In the genomic region with DNA sequence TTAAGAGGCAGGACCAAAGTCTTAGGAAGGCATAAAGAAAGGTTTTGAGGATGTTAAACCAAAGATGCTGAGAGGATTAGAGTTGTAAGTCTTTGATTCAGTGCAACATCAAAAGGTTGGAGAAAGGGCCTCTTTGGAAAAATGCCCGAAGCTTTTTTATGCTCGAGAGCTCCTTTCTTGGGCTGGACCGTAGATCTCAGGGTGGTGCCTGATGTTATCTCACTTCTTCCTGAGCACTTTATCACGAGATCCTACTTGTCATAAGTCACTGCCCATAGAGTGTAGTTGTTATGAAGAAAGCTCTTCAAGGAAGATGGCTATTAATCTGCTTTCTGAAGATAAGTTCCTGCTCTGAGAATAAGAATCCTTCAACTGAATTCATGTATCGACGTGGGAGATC, we compare ENCODE assay signal across 29 mouse cellular contexts.
DNase-seq lines count a peak whose midpoint lies in the region; ATAC-seq and TF ChIP-seq lines count a peak whose summit lies in the region.
"Had no signal": no experiment of that assay in that cellular context is flagged by ENCODE, and none has a peak within 500 bp of the region (broad histone marks: within the 10 kb centered on the region; RNA-seq: fewer than 3 reads in every experiment).

No protein-coding gene starts in this region.

- WGBS in kidney, adult 2 months, result 63% methylated on average over 6 of the region's 6 CpGs
- 61% methylated on average over 6 of the region's 6 CpGs for WGBS in kidney, embryonic 15.5 days
- WGBS in lung, postnatal 0 days, result 34% methylated on average over 6 of the region's 6 CpGs

- peak; percentile 72 for TF ChIP-seq EP300 in lung, postnatal 0 days (IDR thresholded peaks at IDR 0.05)

- no peak overlapping the region for H3K27ac ChIP-seq in kidney, adult 2 months (ENCODE audit: insufficient read depth, low read depth, low read length)
- no peak overlapping the region for H3K27ac ChIP-seq in kidney, embryonic 15.5 days
- H3K27ac ChIP-seq in lung, postnatal 0 days (ENCODE audit: low read length), result no peak overlapping the region
- H3K27ac ChIP-seq: gastrocnemius, adult 2 months; hindbrain, embryonic 13.5 days; layer of hippocampus, adult 2 months; left cerebral cortex, adult 2 months; limb, embryonic 12.5 days; liver, embryonic 15.5 days; midbrain, embryonic 12.5 days; neural tube, embryonic 12.5 days had no signal

- H3K4me1 ChIP-seq in kidney, adult 2 months (ENCODE audit: control insufficient read depth, insufficient read depth, low read length), result no peaks in the 10 kb centered on the region
- H3K4me1 ChIP-seq in kidney, embryonic 15.5 days, result no peaks in the 10 kb centered on the region
- H3K4me1 ChIP-seq in lung, postnatal 0 days (ENCODE audit: insufficient read depth, low read depth, low read length), result no peaks in the 10 kb centered on the region
- H3K4me1 ChIP-seq: hindbrain, embryonic 13.5 days; limb, embryonic 12.5 days; liver, embryonic 15.5 days; megakaryocyte, embryonic 14.5 days; midbrain, embryonic 12.5 days; neural tube, embryonic 12.5 days had no signal

- H3K9ac ChIP-seq in kidney, embryonic 15.5 days, result no peak overlapping the region
- no peak overlapping the region for H3K9ac ChIP-seq in lung, postnatal 0 days (replicated peaks; ENCODE audit: low read depth)
- H3K9ac ChIP-seq: hindbrain, embryonic 13.5 days; limb, embryonic 12.5 days; liver, embryonic 15.5 days; midbrain, embryonic 12.5 days; neural tube, embryonic 12.5 days had no signal

- DNase-seq in adrenal gland, postnatal 36 days, result peak; percentile 5 to 13
- DNase-seq in adrenal gland, postnatal 4 days (ENCODE audit: low spot score in 2 of 2), result no peak
- DNase-seq in kidney, adult 2 months, result peak; percentile 75
- DNase-seq in lung, postnatal 0 days (ENCODE audit: low spot score), result peak; percentile 38
- no peak for DNase-seq in lung, adult 18-20 months
- peak; percentile 26 to 64 for DNase-seq in kidney, postnatal 36 days
- DNase-seq: adrenal gland, postnatal 14 days; cerebellum, adult 18-20 months; cerebellum, postnatal 10 days; gastrocnemius, adult 2 months; gastrocnemius, postnatal 36 days; heart, postnatal 36 days; right cerebral cortex, adult 18-20 months; spleen, adult 18-20 months; thymus, postnatal 25 days had no signal

- H3K4me3 ChIP-seq in kidney, adult 2 months (ENCODE audit: insufficient read depth, low read depth, low read length), result no peak overlapping the region
- H3K4me3 ChIP-seq in kidney, embryonic 15.5 days (replicated peaks), result no peak overlapping the region
- no peak overlapping the region for H3K4me3 ChIP-seq in lung, postnatal 0 days (ENCODE audit: low read depth, low read length)
- H3K4me3 ChIP-seq: erythroblast, embryonic 14.5 days; gastrocnemius, adult 2 months; hindbrain, embryonic 13.5 days; layer of hippocampus, adult 2 months; left cerebral cortex, adult 2 months; limb, embryonic 12.5 days; liver, embryonic 15.5 days; megakaryocyte, embryonic 14.5 days; midbrain, embryonic 12.5 days; myocyte; neural tube, embryonic 12.5 days had no signal

- H3K9me3 ChIP-seq in kidney, embryonic 15.5 days (replicated peaks), result no peaks in the 10 kb centered on the region
- H3K9me3 ChIP-seq in lung, postnatal 0 days (ENCODE audit: low read length), result no peaks in the 10 kb centered on the region
- H3K9me3 ChIP-seq: hindbrain, embryonic 13.5 days; limb, embryonic 12.5 days; liver, embryonic 15.5 days; midbrain, embryonic 12.5 days; neural tube, embryonic 12.5 days had no signal

- TF ChIP-seq CTCF in kidney, adult 2 months (conservative IDR thresholded peaks at IDR 0.05; ENCODE audit: insufficient read depth, insufficient read length, low read depth, low read length), result no peak
- no peak for TF ChIP-seq CTCF in lung, postnatal 0 days (IDR thresholded peaks at IDR 0.05)

- TF ChIP-seq POLR2A in kidney, adult 2 months (IDR thresholded peaks at IDR 0.05; ENCODE audit: low read depth, low read length), result no peak

- H3K36me3 ChIP-seq in kidney, adult 2 months (ENCODE audit: control insufficient read depth, insufficient read depth, low read length), result no peaks in the 10 kb centered on the region
- H3K36me3 ChIP-seq in kidney, embryonic 15.5 days, result no peaks in the 10 kb centered on the region
- H3K36me3 ChIP-seq in lung, postnatal 0 days (ENCODE audit: insufficient read depth, low read length), result no peaks in the 10 kb centered on the region
- H3K36me3 ChIP-seq: G1E; hindbrain, embryonic 13.5 days; limb, embryonic 12.5 days; liver, embryonic 15.5 days; midbrain, embryonic 12.5 days; neural tube, embryonic 12.5 days had no signal

- ATAC-seq in kidney, embryonic 15.5 days (replicated peaks; ENCODE audit: low FRiP score), result no peak
- ATAC-seq in lung, postnatal 0 days, result peak; percentile 71
- ATAC-seq: forebrain, embryonic 16.5 days; intestine, embryonic 16.5 days had no signal

- H3K27me3 ChIP-seq in kidney, adult 2 months (replicated peaks; ENCODE audit: control insufficient read depth, insufficient read depth, low read length), result no peaks in the 10 kb centered on the region
- no peaks in the 10 kb centered on the region for H3K27me3 ChIP-seq in kidney, embryonic 15.5 days
- no peaks in the 10 kb centered on the region for H3K27me3 ChIP-seq in lung, postnatal 0 days (replicated peaks; ENCODE audit: insufficient read depth, low read length)
- H3K27me3 ChIP-seq: hindbrain, embryonic 13.5 days; limb, embryonic 12.5 days; liver, embryonic 15.5 days; megakaryocyte, embryonic 14.5 days; neural tube, embryonic 12.5 days had no signal

- H3K4me2 ChIP-seq in kidney, embryonic 15.5 days, result no peak overlapping the region
- H3K4me2 ChIP-seq in lung, postnatal 0 days (replicated peaks; ENCODE audit: low read depth, low read length), result no peak overlapping the region
- H3K4me2 ChIP-seq: hindbrain, embryonic 13.5 days; limb, embryonic 12.5 days; liver, embryonic 15.5 days; midbrain, embryonic 12.5 days; neural tube, embryonic 12.5 days had no signal

Comparison
In these comparisons a context has a peak if more than half of its experiments do, and no peak if none do; other contexts are left out.
1. DNase-seq: peak in adrenal gland, postnatal 36 days (2 of 2), kidney, adult 2 months (single experiment), lung, postnatal 0 days (single experiment) and kidney, postnatal 36 days (2 of 2); none in adrenal gland, postnatal 4 days (0 of 2) and lung, adult 18-20 months (0 of 2).